Mouse (Mus musculus): ENCODE measurements around the gene BC051019.

DNA sequence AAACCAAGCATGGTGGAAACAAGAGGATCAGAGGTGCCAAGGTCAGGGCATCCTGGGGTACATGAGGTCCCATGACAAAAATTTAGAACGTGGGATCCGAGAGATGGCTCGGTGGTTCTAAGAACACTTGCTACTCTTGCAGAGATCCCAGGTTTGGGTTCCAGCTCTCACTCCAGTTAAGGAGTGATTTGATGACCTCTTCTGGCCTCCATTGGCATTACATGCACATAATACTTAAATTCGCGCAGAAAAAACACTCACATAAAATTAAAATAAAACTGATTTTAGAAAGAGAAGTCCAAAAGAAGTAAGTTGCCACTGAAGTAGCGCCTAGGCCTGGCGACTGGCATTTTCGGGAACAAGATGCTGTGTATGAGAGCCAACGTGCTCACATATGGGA lies 4.4 kb downstream of the BC051019 start:
- peak; percentile 2; the same call in 1 of the 2 replicates for TF ChIP-seq CTCF (IDR thresholded peaks at IDR 0.05; ENCODE audit: insufficient read depth, low read length)
- TF ChIP-seq POLR2A (IDR thresholded peaks at IDR 0.05; ENCODE audit: borderline replicate concordance, extremely low read depth, low read depth, low read length) = no peak

Data from lung, adult 2 months (tissue).